Mouse (Mus musculus): ENCODE data around the gene Dnmt3c.
"Not testable (repeated sequence)": the region's sequence is repeated elsewhere in the genome, so short reads cannot be mapped to it uniquely, and the experiment has no call there.

Gene Dnmt3c

GRCm38 (mm10) chr2:153696352-153696751 is at the start of gene Dnmt3c:
TSS of gene Dnmt3c (plus strand) at chr2:153696652.
- no peak for DNase-seq

- DNase-seq = no peak
Observed at GRCm38 (mm10) chr2:153648773-153649297, 47.6 kb upstream of the Dnmt3c start.

- peak; percentile 75 for DNase-seq
Observed at GRCm38 (mm10) chr2:153649298-153650013, 47.0 kb upstream of the Dnmt3c start, which contains the start of gene Dnmt3b. TSS of gene Dnmt3b (plus strand) at chr2:153649450.

GRCm38 (mm10) chr2:153650014-153650687 is 46.3 kb upstream of the Dnmt3c start:
- peak; percentile 24 for DNase-seq

GRCm38 (mm10) chr2:153651681-153652080 is 44.8 kb upstream of the Dnmt3c start:
- DNase-seq = no peak

GRCm38 (mm10) chr2:153657659-153658058 is 38.8 kb upstream of the Dnmt3c start:
- DNase-seq = not testable (repeated sequence)

GRCm38 (mm10) chr2:153660616-153661015 is 35.8 kb upstream of the Dnmt3c start:
- DNase-seq = no peak

- DNase-seq = no peak
Observed at GRCm38 (mm10) chr2:153665401-153665800, 31.1 kb upstream of the Dnmt3c start.

- DNase-seq = peak; percentile 48
Observed at GRCm38 (mm10) chr2:153668754-153669376, 27.6 kb upstream of the Dnmt3c start.

GRCm38 (mm10) chr2:153670111-153670510 is 26.3 kb upstream of the Dnmt3c start:
- DNase-seq = no peak

GRCm38 (mm10) chr2:153672619-153673018 is 23.8 kb upstream of the Dnmt3c start:
- DNase-seq = no peak

GRCm38 (mm10) chr2:153675364-153675763 is 21.1 kb upstream of the Dnmt3c start:
- DNase-seq = not testable (repeated sequence)

- DNase-seq = no peak
Observed at GRCm38 (mm10) chr2:153676944-153677343, 19.5 kb upstream of the Dnmt3c start.

- no peak for DNase-seq
Observed at GRCm38 (mm10) chr2:153677550-153677949, 18.9 kb upstream of the Dnmt3c start.

GRCm38 (mm10) chr2:153679959-153680358 is 16.5 kb upstream of the Dnmt3c start:
- DNase-seq = no peak

GRCm38 (mm10) chr2:153693413-153693812 is 3.0 kb upstream of the Dnmt3c start:
- DNase-seq = not testable (repeated sequence)

- DNase-seq = peak; percentile 61
Observed at GRCm38 (mm10) chr2:153694462-153695085, 1.9 kb upstream of the Dnmt3c start.

- DNase-seq = no peak
Observed at GRCm38 (mm10) chr2:153703389-153703788, 6.9 kb downstream of the Dnmt3c start.

- peak; percentile 64 for DNase-seq
Observed at GRCm38 (mm10) chr2:153710701-153711330, 14.4 kb downstream of the Dnmt3c start.

- peak; percentile 14 for DNase-seq
Observed at GRCm38 (mm10) chr2:153712646-153713091, 16.2 kb downstream of the Dnmt3c start.

- peak; percentile 67 for DNase-seq
Observed at GRCm38 (mm10) chr2:153713227-153713626, 16.8 kb downstream of the Dnmt3c start.

GRCm38 (mm10) chr2:153717861-153718260 is 21.4 kb downstream of the Dnmt3c start:
- not testable (repeated sequence) for DNase-seq

All from lung, postnatal 10 days (tissue).